8 mouse cellular contexts compared by ENCODE assay signal in genomic region chr10:81569507-81570237, GRCm38 (mm10). TPM values are rescaled to one million over a fixed set of nuclear protein-coding genes. Genes with fewer than 3 reads are reported as not detected.
DNase-seq lines count a peak whose midpoint lies in the region; ATAC-seq and TF ChIP-seq lines count a peak whose summit lies in the region.

No protein-coding gene starts in this region.

- H3K27me3 ChIP-seq in heart, embryonic 16.5 days (ENCODE audit: control insufficient read depth, insufficient read depth, low read length): no peaks in the 10 kb centered on the region
- H3K27me3 ChIP-seq in thymus, adult 2 months (ENCODE audit: control insufficient read depth, insufficient read depth, low read length): no peaks in the 10 kb centered on the region
- peaks cover 61% of the 10 kb centered on the region for H3K27me3 ChIP-seq in limb, embryonic 10.5 days (ENCODE audit: low read depth, poor library complexity, severe bottlenecking)

- no peaks in the 10 kb centered on the region for H3K9me3 ChIP-seq in heart, embryonic 16.5 days (replicated peaks; ENCODE audit: control insufficient read depth, low read length)
- no peaks in the 10 kb centered on the region for H3K9me3 ChIP-seq in limb, embryonic 10.5 days (replicated peaks)

- no peak for DNase-seq in heart, postnatal 25 days (ENCODE audit: low spot score)
- peak; percentile 15 for DNase-seq in thymus, adult 2 months
- DNase-seq in thymus, postnatal 14 days: no peak
- no peak for DNase-seq in limb, embryonic 10.5 days (ENCODE audit: low spot score)
- DNase-seq in retina, postnatal 1 day: peak; percentile 35
- no peak for DNase-seq in adrenal gland, postnatal 10 days
- DNase-seq in urinary bladder, postnatal 25 days (ENCODE audit: low spot score): no peak

- peak overlapping the region; percentile 96 for H3K27ac ChIP-seq in heart, embryonic 16.5 days (ENCODE audit: low read length)
- H3K27ac ChIP-seq in thymus, adult 2 months (ENCODE audit: control insufficient read depth, insufficient read depth, low read length): no peak overlapping the region
- H3K27ac ChIP-seq in limb, embryonic 10.5 days: peak overlapping the region; percentile 87

- ATAC-seq in heart, embryonic 16.5 days (replicated peaks; ENCODE audit: extremely low read depth, insufficient read depth, low FRiP score): no peak

- TF ChIP-seq CTCF in thymus, adult 2 months (IDR thresholded peaks at IDR 0.05; ENCODE audit: borderline replicate concordance, control insufficient read depth, extremely low read depth, insufficient read depth, low read length, poor library complexity): no peak

- WGBS in heart, embryonic 16.5 days: 66% methylated on average over 9 of the region's 9 CpGs
- 87% methylated on average over 9 of the region's 9 CpGs for WGBS in thymus, adult 2 months
- WGBS in limb, embryonic 10.5 days: 40% methylated on average over 9 of the region's 9 CpGs

- no peak overlapping the region for H3K9ac ChIP-seq in heart, embryonic 16.5 days (ENCODE audit: low read length)

- peaks cover 18% of the 10 kb centered on the region for H3K36me3 ChIP-seq in heart, embryonic 16.5 days (ENCODE audit: control insufficient read depth, insufficient read depth)
- peaks cover 16% of the 10 kb centered on the region for H3K36me3 ChIP-seq in thymus, adult 2 months (ENCODE audit: control insufficient read depth, insufficient read depth, low read length)
- H3K36me3 ChIP-seq in limb, embryonic 10.5 days: peaks cover 30% of the 10 kb centered on the region

- peaks cover 39% of the 10 kb centered on the region for H3K4me1 ChIP-seq in heart, embryonic 16.5 days (ENCODE audit: control insufficient read depth, insufficient read depth, low read length)
- H3K4me1 ChIP-seq in thymus, adult 2 months (replicated peaks; ENCODE audit: control insufficient read depth, insufficient read depth, low read length): peaks cover 83% of the 10 kb centered on the region
- H3K4me1 ChIP-seq in limb, embryonic 10.5 days: peaks cover 90% of the 10 kb centered on the region

- no peak overlapping the region for H3K4me2 ChIP-seq in heart, embryonic 16.5 days (ENCODE audit: low read depth, low read length)

- TF ChIP-seq POLR2A in thymus, adult 2 months (IDR thresholded peaks at IDR 0.05; ENCODE audit: control insufficient read depth, extremely low read depth, insufficient read depth, low read length, poor library complexity): no peak

- no peak overlapping the region for H3K4me3 ChIP-seq in heart, embryonic 16.5 days (ENCODE audit: low read length)
- no peak overlapping the region for H3K4me3 ChIP-seq in thymus, adult 2 months (ENCODE audit: control insufficient read depth, insufficient read depth, low read length)
- peak overlapping the region; percentile 27; the same call in 1 of the 2 replicates for H3K4me3 ChIP-seq in limb, embryonic 10.5 days

- intact Hi-C loops in heart, postnatal 25 days (cut with DNase I): no loop called here

RNA-seq across cellular contexts. Expression of gene Tle2, which starts 4.7 kb away (rescaled TPM):
- 19.5 and 24.5 TPM in 2 replicates for polyA plus RNA-seq in heart, embryonic 16.5 days (2015; fragmentation: Nextera tagmentation; extraction: Ambion mirVana)
- total RNA-seq in heart, postnatal 25 days (2021): 1 to 10 TPM; 8.4 to 9.7 TPM
- 100 and 115 TPM in 2 replicates for polyA plus RNA-seq in thymus, adult 2 months (2012; rRNA removed)
- polyA plus RNA-seq in limb, embryonic 10.5 days (2016; fragmentation: Nextera tagmentation; extraction: Ambion mirVana): 17.1 and 28.2 TPM in 2 replicates
- 10 to 100 TPM; 10.9 to 18.1 TPM for total RNA-seq in adrenal gland, postnatal 10 days (2021)

RNA-seq across cellular contexts. Expression of gene Aes, which starts 10.4 kb away (rescaled TPM):
- 529 and 769 TPM in 2 replicates for polyA plus RNA-seq in heart, embryonic 16.5 days (2015; fragmentation: Nextera tagmentation; extraction: Ambion mirVana)
- 1,000 to 10,000 TPM; 1,086 to 1,128 TPM for total RNA-seq in heart, postnatal 25 days (2021)
- polyA plus RNA-seq in thymus, adult 2 months (2012; rRNA removed): 3,110 and 3,125 TPM in 2 replicates
- 337 and 432 TPM in 2 replicates for polyA plus RNA-seq in limb, embryonic 10.5 days (2016; fragmentation: Nextera tagmentation; extraction: Ambion mirVana)
- total RNA-seq in adrenal gland, postnatal 10 days (2021): 100 to 1,000 TPM; 541 to 611 TPM

RNA-seq across cellular contexts. Expression of gene Gna11, which starts 24.7 kb away (rescaled TPM):
- 57.4 and 59.7 TPM in 2 replicates for polyA plus RNA-seq in heart, embryonic 16.5 days (2015; fragmentation: Nextera tagmentation; extraction: Ambion mirVana)
- 10 to 100 TPM; 49.6 to 54.6 TPM for total RNA-seq in heart, postnatal 25 days (2021)
- 73.1 and 81.0 TPM in 2 replicates for polyA plus RNA-seq in thymus, adult 2 months (2012; rRNA removed)
- 88.5 and 91.5 TPM in 2 replicates for polyA plus RNA-seq in limb, embryonic 10.5 days (2016; fragmentation: Nextera tagmentation; extraction: Ambion mirVana)
- 10 to 100 TPM; 63.8 to 72.7 TPM for total RNA-seq in adrenal gland, postnatal 10 days (2021)

RNA-seq across cellular contexts. Expression of gene Tle6, which starts 31.2 kb away (rescaled TPM):
- 29.6 and 31.0 TPM in 2 replicates for polyA plus RNA-seq in heart, embryonic 16.5 days (2015; fragmentation: Nextera tagmentation; extraction: Ambion mirVana)
- total RNA-seq in heart, postnatal 25 days (2021): 1 to 10 TPM; 6.7 to 7.4 TPM
- polyA plus RNA-seq in thymus, adult 2 months (2012; rRNA removed): 22.5 and 28.8 TPM in 2 replicates
- polyA plus RNA-seq in limb, embryonic 10.5 days (2016; fragmentation: Nextera tagmentation; extraction: Ambion mirVana): 12.6 and 15.5 TPM in 2 replicates
- total RNA-seq in adrenal gland, postnatal 10 days (2021): 10 to 100 TPM in 1 of 2 experiments, 1 to 10 TPM in 1; 8.7 to 10.8 TPM

RNA-seq across cellular contexts. Expression of gene BC025920, which starts 36.4 kb away (rescaled TPM):
- 1.2 TPM in 2 replicates for polyA plus RNA-seq in heart, embryonic 16.5 days (2015; fragmentation: Nextera tagmentation; extraction: Ambion mirVana)
- 1 to 10 TPM; 1.9 to 2.8 TPM for total RNA-seq in heart, postnatal 25 days (2021)
- 2.8 and 3.3 TPM in 2 replicates for polyA plus RNA-seq in thymus, adult 2 months (2012; rRNA removed)
- polyA plus RNA-seq in limb, embryonic 10.5 days (2016; fragmentation: Nextera tagmentation; extraction: Ambion mirVana): 1.4 TPM in 2 replicates
- 1 to 10 TPM; 1.1 to 1.8 TPM for total RNA-seq in adrenal gland, postnatal 10 days (2021)

Comparison
In these comparisons a context has a peak if more than half of its experiments do, and no peak if none do; other contexts are left out.
1. DNase-seq: peak in thymus, adult 2 months (single experiment) and retina, postnatal 1 day (single experiment); none in heart, postnatal 25 days (single experiment), thymus, postnatal 14 days (single experiment), limb, embryonic 10.5 days (single experiment), adrenal gland, postnatal 10 days (single experiment) and urinary bladder, postnatal 25 days (single experiment).